Mouse (Mus musculus): Measurements from ENCODE around the gene Gm45711.
A peak's percentile ranks its signal among the peaks of the same experiment; 100 is the strongest.
"Not testable (repeated sequence)": the region's sequence is repeated elsewhere in the genome, so short reads cannot be mapped to it uniquely, and the experiment has no call there.

Gene Gm45711

GRCm38 (mm10) chr8:104321267-104321666 lies 11.4 kb upstream of the Gm45711 start, which contains the start of gene Gm11020:
TSS of gene Gm11020 (plus strand) at chr8:104321567.
- not testable (repeated sequence) for DNase-seq (ENCODE audit: low read depth, low spot score)

- no peak for DNase-seq (ENCODE audit: low read depth, low spot score)
Measured at GRCm38 (mm10) chr8:104313311-104313710, 3.4 kb upstream of the Gm45711 start.

GRCm38 (mm10) chr8:104312023-104312422 lies 2.1 kb upstream of the Gm45711 start:
- not testable (repeated sequence) for DNase-seq (ENCODE audit: low read depth, low spot score)

- not testable (repeated sequence) for DNase-seq (ENCODE audit: low read depth, low spot score)
Measured at GRCm38 (mm10) chr8:104308341-104308740, 1.5 kb downstream of the Gm45711 start.

- no peak for DNase-seq (ENCODE audit: low read depth, low spot score)
Measured at GRCm38 (mm10) chr8:104304962-104305361, 4.9 kb downstream of the Gm45711 start.

GRCm38 (mm10) chr8:104302536-104302935 lies 7.3 kb downstream of the Gm45711 start:
- not testable (repeated sequence) for DNase-seq (ENCODE audit: low read depth, low spot score)

GRCm38 (mm10) chr8:104301577-104301976 lies 8.3 kb downstream of the Gm45711 start:
- not testable (repeated sequence) for DNase-seq (ENCODE audit: low read depth, low spot score)

GRCm38 (mm10) chr8:104294396-104294795 lies 15.5 kb downstream of the Gm45711 start:
- no peak for DNase-seq (ENCODE audit: low read depth, low spot score)

GRCm38 (mm10) chr8:104293081-104293480 lies 16.8 kb downstream of the Gm45711 start, which contains the start of gene Cmtm2a:
TSS of gene Cmtm2a (minus strand) at chr8:104293181.
- DNase-seq (ENCODE audit: low read depth, low spot score): not testable (repeated sequence)

- no peak for DNase-seq (ENCODE audit: low read depth, low spot score)
Measured at GRCm38 (mm10) chr8:104268937-104269440, 40.9 kb downstream of the Gm45711 start.

- DNase-seq (ENCODE audit: low read depth, low spot score): no peak
Measured at GRCm38 (mm10) chr8:104268368-104268767, 41.5 kb downstream of the Gm45711 start.

GRCm38 (mm10) chr8:104264271-104264935 lies 45.5 kb downstream of the Gm45711 start:
- DNase-seq (ENCODE audit: low read depth, low spot score): not testable (repeated sequence)

- not testable (repeated sequence) for DNase-seq (ENCODE audit: low read depth, low spot score)
Measured at GRCm38 (mm10) chr8:104261802-104262201, 48.1 kb downstream of the Gm45711 start.

GRCm38 (mm10) chr8:104253016-104253415 lies 56.9 kb downstream of the Gm45711 start:
- no peak for DNase-seq (ENCODE audit: low read depth, low spot score)

- DNase-seq (ENCODE audit: low read depth, low spot score): no peak
Measured at GRCm38 (mm10) chr8:104251461-104251860, 58.4 kb downstream of the Gm45711 start.

GRCm38 (mm10) chr8:104250439-104251367 lies 59.2 kb downstream of the Gm45711 start, which contains the start of gene Cklf:
TSS of gene Cklf (plus strand) at chr8:104250861.
- DNase-seq (ENCODE audit: low read depth, low spot score): peak; percentile 75

GRCm38 (mm10) chr8:104249442-104249996 lies 60.4 kb downstream of the Gm45711 start:
- no peak for DNase-seq (ENCODE audit: low read depth, low spot score)

GRCm38 (mm10) chr8:104248276-104248675 lies 61.6 kb downstream of the Gm45711 start, which contains the start of gene Tk2:
TSS of gene Tk2 (minus strand) at chr8:104248558.
- peak; percentile 67 for DNase-seq (ENCODE audit: low read depth, low spot score)

GRCm38 (mm10) chr8:104247908-104248275 lies 62.0 kb downstream of the Gm45711 start:
- DNase-seq (ENCODE audit: low read depth, low spot score): no peak

GRCm38 (mm10) chr8:104247054-104247907 lies 62.6 kb downstream of the Gm45711 start:
- no peak for DNase-seq (ENCODE audit: low read depth, low spot score)

- no peak for DNase-seq (ENCODE audit: low read depth, low spot score)
Measured at GRCm38 (mm10) chr8:104246621-104247020, 63.3 kb downstream of the Gm45711 start.

Measured in telencephalon, adult 2 months (tissue).